Mouse (Mus musculus): ENCODE data around the gene Pigp.

DNA sequence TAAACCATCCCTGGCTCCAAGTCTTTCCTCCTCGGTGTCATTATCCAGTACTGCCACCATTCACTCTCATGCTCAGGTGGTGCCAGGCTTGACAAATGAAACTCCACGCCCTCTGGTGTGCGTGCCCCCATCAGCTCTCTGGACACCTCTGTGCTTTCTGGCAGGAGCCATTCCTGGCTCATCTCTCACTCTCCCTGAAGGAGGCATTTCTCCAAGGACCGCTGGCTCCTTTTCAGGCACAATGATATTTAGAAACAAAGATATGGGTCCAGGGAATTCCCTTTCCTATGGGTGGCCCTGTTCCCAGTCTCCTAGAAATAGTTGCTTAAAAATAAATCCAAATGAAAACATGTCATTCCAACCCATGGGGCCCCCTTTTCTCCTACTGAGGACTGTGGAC lies 62.6 kb downstream of the Pigp start:
- TF ChIP-seq FLI1 (IDR thresholded peaks at IDR 0.05; ENCODE audit: low read length), result no peak
- no peak for TF ChIP-seq GATA1 (IDR thresholded peaks at IDR 0.05; ENCODE audit: borderline replicate concordance, low read length)

All from megakaryocyte, embryonic 14.5 days (primary cell).